Mouse (Mus musculus) neural tube, embryonic 15.5 days (tissue): Measurements from ENCODE around the gene A930017K11Rik. TPM values are rescaled to one million over a fixed set of nuclear protein-coding genes. Genes with fewer than 3 reads are reported as not detected.

ENCODE experiments used
- ATAC-seq: fragments of 200-750 bp; cut with Nextera tagmentation; 2 replicates; pipeline ENCODE4 v1.8.0; 2017; ENCODE audit warnings: mild to moderate bottlenecking, moderate TSS enrichment, moderate library complexity; ENCODE audit not compliant: low FRiP score
- H3K27ac ChIP-seq: fragments of 300-500 bp; sonication (generic); replicated peaks from 2 replicates; pipeline ENCODE4 v1.5.1; 2015; ENCODE audit warnings: mild to moderate bottlenecking, inconsistent platforms
- H3K27me3 ChIP-seq: fragments of 300-500 bp; sonication (generic); replicated peaks from 2 replicates; pipeline ENCODE4 v1.6.1; 2015; ENCODE audit warnings: inconsistent platforms
- H3K36me3 ChIP-seq: fragments of 300-500 bp; sonication (generic); 2 replicates; pipeline ENCODE4 v1.6.1; 2015; ENCODE audit warnings: inconsistent platforms
- H3K4me1 ChIP-seq: fragments of 300-500 bp; sonication (generic); 2 replicates; pipeline ENCODE4 v1.6.1; 2015; ENCODE audit warnings: inconsistent platforms
- H3K4me2 ChIP-seq: fragments of 300-500 bp; sonication (generic); 2 replicates; pipeline ENCODE4 v1.6.1; 2015; ENCODE audit warnings: inconsistent platforms, mild to moderate bottlenecking, moderate library complexity
- H3K4me3 ChIP-seq: fragments of 300-500 bp; sonication (generic); replicated peaks from 2 replicates; pipeline ENCODE4 v1.5.1; 2015; ENCODE audit warnings: mild to moderate bottlenecking, inconsistent platforms
- H3K9ac ChIP-seq: fragments of 300-500 bp; sonication (generic); replicated peaks from 2 replicates; pipeline ENCODE4 v1.6.1; 2015; ENCODE audit warnings: mild to moderate bottlenecking, inconsistent platforms
- H3K9me3 ChIP-seq: fragments of 300-500 bp; sonication (generic); replicated peaks from 2 replicates; pipeline ENCODE4 v1.6.1; 2016; ENCODE audit warnings: inconsistent platforms
- WGBS: fragments of 180-500 bp; shearing (Covaris S2); methylation state at CpG from one replicate; pipeline ENCODE4 v1.1.7; 2015; ENCODE audit warnings: mixed read lengths; 5-methylcytosine and 5-hydroxymethylcytosine counted together
- polyA plus RNA-seq: library from polyadenylated mRNA; unstranded; fragments of >200 nt; fragmentation: Nextera tagmentation; extraction: Ambion mirVana; gene quantifications from 2 replicates; pipeline ENCODE4 v1.2.1, GENCODE M21; 2015

The A930017K11Rik gene
- polyA plus RNA-seq, 1 experiment from 2014 or later, result 0.24 TPM

GRCm38 (mm10) chr17:25919786-25920642 is 32.4 kb downstream of the A930017K11Rik start:
- no peaks in the 10 kb centered on the region for H3K9me3 ChIP-seq
- peak; percentile 98 for ATAC-seq
- peak overlapping the region; percentile 97 for H3K27ac ChIP-seq
- peaks cover 32% of the 10 kb centered on the region for H3K4me1 ChIP-seq
- peak overlapping the region; percentile 82 for H3K4me2 ChIP-seq
- WGBS, result under 1% methylated on average over 40 of the region's 40 CpGs
- no peaks in the 10 kb centered on the region for H3K27me3 ChIP-seq
- peak overlapping the region; percentile 83 for H3K9ac ChIP-seq
- peaks cover 6% of the 10 kb centered on the region; the same call in 1 of the 2 replicates for H3K36me3 ChIP-seq
- H3K4me3 ChIP-seq, result peak overlapping the region; percentile 71

DNA sequence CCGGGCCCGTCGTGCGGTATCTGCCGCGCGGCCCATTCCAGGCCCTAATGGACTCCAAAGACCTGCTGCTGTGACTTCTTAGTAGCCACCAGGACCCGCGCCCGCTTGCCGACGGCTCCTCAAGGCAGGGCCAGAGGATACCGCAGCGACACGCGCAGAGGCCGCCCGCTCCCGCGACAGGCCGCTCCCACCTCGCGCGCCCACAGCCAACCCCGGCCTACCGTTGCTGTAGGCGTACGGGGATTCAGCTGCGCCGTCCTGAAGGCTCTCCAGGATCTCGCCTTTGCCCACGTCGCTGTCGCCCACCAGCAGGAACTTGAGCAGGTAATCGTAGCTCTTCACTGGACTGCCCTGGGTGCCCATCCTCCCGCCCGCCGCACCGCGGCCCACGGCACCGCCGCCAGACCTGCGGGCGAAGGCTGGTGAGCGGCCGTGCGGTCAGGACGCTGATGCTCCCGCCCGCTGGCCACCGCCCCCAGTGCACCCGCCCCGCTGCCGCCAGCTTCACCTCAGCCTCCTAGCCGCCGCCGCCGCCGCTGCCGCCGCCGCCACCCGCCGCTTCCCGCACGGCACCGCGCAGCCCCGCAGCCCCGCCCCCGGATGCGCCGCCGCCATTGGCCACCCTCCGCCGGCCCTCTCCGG is 33.1 kb downstream of the A930017K11Rik start, which contains the start of gene Rab40c:
Gene Rab40c, minus strand, starts transcription at position 584 of the 642 bp plus-strand sequence.
- Histone ChIP-seq H3K27me3 (no peaks in the 10 kb centered on the region), H3K4me2 (peak within 1 kb of the TSS; percentile 82), H3K4me1 (peaks cover 40% of the 10 kb centered on the region), H3K4me3 (peak within 1 kb of the TSS; percentile 71), H3K36me3 (peaks cover 6% of the 10 kb centered on the region; the same call in 1 of the 2 replicates), H3K9ac (peak within 1 kb of the TSS; percentile 83), H3K27ac (peak within 1 kb of the TSS; percentile 97), H3K9me3 (no peaks in the 10 kb centered on the region)
- ATAC-seq, result peak; percentile 4; the same call in 1 of the 2 replicates
- WGBS, result under 1% methylated on average over 59 of the region's 78 CpGs

- H3K36me3 ChIP-seq, result peaks cover 6% of the 10 kb centered on the region; the same call in 1 of the 2 replicates
- peak overlapping the region; percentile 90 for H3K27ac ChIP-seq
- WGBS, result 90% methylated on average over 9 of the region's 9 CpGs
- peak overlapping the region; percentile 71 for H3K4me3 ChIP-seq
- H3K9ac ChIP-seq, result peak overlapping the region; percentile 59
- H3K9me3 ChIP-seq, result no peaks in the 10 kb centered on the region
- no peak for ATAC-seq
- H3K4me2 ChIP-seq, result peak overlapping the region; percentile 82
- H3K4me1 ChIP-seq, result peaks cover 44% of the 10 kb centered on the region
- no peaks in the 10 kb centered on the region for H3K27me3 ChIP-seq
Observed at GRCm38 (mm10) chr17:25918037-25918750, 34.2 kb downstream of the A930017K11Rik start.

GRCm38 (mm10) chr17:25916931-25917647 is 35.3 kb downstream of the A930017K11Rik start:
- no peak for ATAC-seq
- no peak overlapping the region for H3K27ac ChIP-seq
- H3K27me3 ChIP-seq, result no peaks in the 10 kb centered on the region
- H3K4me1 ChIP-seq, result peaks cover 44% of the 10 kb centered on the region
- 0 out of 2 replicates have a peak overlapping the region, but pooled peaks have one; percentile 59 for H3K9ac ChIP-seq
- H3K36me3 ChIP-seq, result peaks cover 6% of the 10 kb centered on the region; the same call in 1 of the 2 replicates
- no peak overlapping the region for H3K4me3 ChIP-seq
- H3K4me2 ChIP-seq, result peak overlapping the region; percentile 82; the same call in 1 of the 2 replicates
- WGBS, result 81% methylated on average over 8 of the region's 8 CpGs
- H3K9me3 ChIP-seq, result no peaks in the 10 kb centered on the region

DNA sequence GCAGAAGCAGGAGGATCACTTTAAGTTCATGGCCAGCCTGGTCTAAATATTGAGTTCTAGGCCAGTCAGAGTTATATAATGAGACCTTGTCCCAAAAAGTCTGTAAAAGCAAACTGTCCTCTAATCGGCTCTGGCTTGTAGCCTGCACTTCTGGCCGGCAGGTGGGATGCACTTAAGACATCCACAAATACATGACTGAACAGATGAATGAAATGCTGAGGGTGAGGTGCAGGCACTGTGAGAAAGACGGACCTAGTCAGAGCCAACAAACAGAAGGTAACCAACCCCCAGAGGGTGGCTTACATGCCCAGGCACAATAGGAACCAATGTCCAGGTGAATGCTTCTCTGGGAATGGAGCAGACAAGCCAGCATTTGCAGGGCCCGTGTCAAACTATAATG is 38.1 kb downstream of the A930017K11Rik start:
- ATAC-seq, result no peak
- WGBS, result 94% methylated on average over 4 of the region's 4 CpGs

GRCm38 (mm10) chr17:25913877-25914275 is 38.5 kb downstream of the A930017K11Rik start:
- Histone ChIP-seq H3K9ac (no peak overlapping the region), H3K36me3 (peaks cover 6% of the 10 kb centered on the region; the same call in 1 of the 2 replicates), H3K4me2 (no peak overlapping the region), H3K9me3 (no peaks in the 10 kb centered on the region), H3K27ac (no peak overlapping the region), H3K4me3 (no peak overlapping the region), H3K27me3 (no peaks in the 10 kb centered on the region), H3K4me1 (peaks cover 38% of the 10 kb centered on the region)
- WGBS, result 91% methylated on average over 1 of the region's 1 CpGs
- no peak for ATAC-seq

More for the DNA sequence above, 38.1 kb downstream of the A930017K11Rik start:
- no peak overlapping the region for H3K4me2 ChIP-seq
- H3K27ac ChIP-seq, result no peak overlapping the region
- H3K9me3 ChIP-seq, result no peaks in the 10 kb centered on the region
- peaks cover 6% of the 10 kb centered on the region; the same call in 1 of the 2 replicates for H3K36me3 ChIP-seq
- H3K9ac ChIP-seq, result no peak overlapping the region
- H3K4me1 ChIP-seq, result peaks cover 38% of the 10 kb centered on the region
- H3K4me3 ChIP-seq, result no peak overlapping the region
- no peaks in the 10 kb centered on the region for H3K27me3 ChIP-seq

DNA sequence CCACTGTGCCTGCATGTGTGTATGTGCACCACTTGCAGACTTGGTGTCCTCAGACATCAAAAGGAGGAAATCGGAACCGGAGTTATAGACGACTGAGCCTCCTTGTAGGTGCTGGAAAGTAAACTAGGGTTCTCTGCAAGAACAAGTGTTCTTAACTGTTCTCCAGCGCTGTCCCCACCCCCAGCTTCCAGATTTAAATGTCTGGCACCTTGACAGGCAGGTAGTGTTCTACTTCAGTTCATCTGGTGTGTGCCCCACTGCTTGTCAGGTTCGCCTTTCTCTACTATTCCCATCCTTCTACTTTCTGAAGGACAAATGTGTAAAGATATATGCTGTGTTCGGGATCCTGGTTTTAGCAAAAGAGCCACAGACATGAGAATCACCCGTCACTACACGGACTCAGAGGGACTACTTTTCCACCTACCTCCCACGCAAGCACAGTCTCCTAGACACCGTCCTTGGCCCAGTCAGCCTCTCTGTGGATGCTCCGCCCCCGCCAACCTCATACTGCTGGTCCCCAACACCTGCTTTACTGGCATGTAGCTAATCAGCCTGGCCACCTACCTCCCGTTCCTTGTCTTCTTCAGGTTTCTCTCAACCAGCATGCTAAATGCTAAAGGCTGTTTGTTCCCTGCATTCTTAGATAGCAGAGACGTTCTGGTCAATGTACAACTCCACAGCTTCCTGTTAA is 39.0 kb downstream of the A930017K11Rik start:
- H3K4me3 ChIP-seq, result no peak overlapping the region
- no peak overlapping the region for H3K27ac ChIP-seq
- WGBS, result 87% methylated on average over 14 of the region's 14 CpGs
- no peak overlapping the region for H3K4me2 ChIP-seq
- peaks cover 32% of the 10 kb centered on the region for H3K4me1 ChIP-seq
- H3K27me3 ChIP-seq, result no peaks in the 10 kb centered on the region
- ATAC-seq, result no peak
- H3K36me3 ChIP-seq, result peaks cover 6% of the 10 kb centered on the region; the same call in 1 of the 2 replicates
- H3K9me3 ChIP-seq, result no peaks in the 10 kb centered on the region
- no peak overlapping the region for H3K9ac ChIP-seq

DNA sequence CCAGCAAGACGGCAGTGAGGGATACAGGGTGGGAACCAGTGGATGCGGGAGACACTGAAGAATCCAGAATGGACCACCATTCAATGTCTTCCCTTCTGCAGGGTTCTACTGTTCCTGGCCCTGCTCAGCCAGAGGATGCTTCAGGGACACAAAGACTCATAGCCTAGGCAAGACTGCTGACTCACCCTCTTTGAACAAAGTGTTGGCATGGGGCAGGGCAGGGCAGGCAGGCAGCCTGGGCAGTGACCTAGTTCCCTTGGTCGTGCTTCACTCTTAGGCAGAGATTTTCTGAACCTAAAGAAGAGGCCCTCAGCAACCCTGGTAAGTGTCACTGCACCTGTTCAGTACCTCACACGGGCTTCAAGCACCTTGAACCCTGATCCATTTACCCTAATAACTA is 40.5 kb downstream of the A930017K11Rik start:
- H3K4me1 ChIP-seq, result peaks cover 17% of the 10 kb centered on the region
- H3K4me2 ChIP-seq, result no peak overlapping the region
- H3K27ac ChIP-seq, result no peak overlapping the region
- WGBS, result 85% methylated on average over 4 of the region's 4 CpGs
- no peaks in the 10 kb centered on the region for H3K27me3 ChIP-seq
- ATAC-seq, result no peak
- H3K9ac ChIP-seq, result no peak overlapping the region
- H3K9me3 ChIP-seq, result no peaks in the 10 kb centered on the region
- no peak overlapping the region for H3K4me3 ChIP-seq
- H3K36me3 ChIP-seq, result peaks cover 4% of the 10 kb centered on the region; the same call in 1 of the 2 replicates

- no peak for ATAC-seq
- Histone ChIP-seq H3K27me3 (no peaks in the 10 kb centered on the region), H3K27ac (no peak overlapping the region), H3K36me3 (peaks cover 2% of the 10 kb centered on the region; the same call in 1 of the 2 replicates), H3K9ac (no peak overlapping the region), H3K4me3 (no peak overlapping the region), H3K9me3 (no peaks in the 10 kb centered on the region), H3K4me2 (no peak overlapping the region), H3K4me1 (no peaks in the 10 kb centered on the region)
- WGBS, result 89% methylated on average over 2 of the region's 2 CpGs
Observed at GRCm38 (mm10) chr17:25907640-25908039, 44.7 kb downstream of the A930017K11Rik start.

GRCm38 (mm10) chr17:25903061-25903460 is 49.3 kb downstream of the A930017K11Rik start:
- H3K9me3 ChIP-seq, result no peaks in the 10 kb centered on the region
- no peak overlapping the region for H3K4me2 ChIP-seq
- WGBS, result 93% methylated on average over 3 of the region's 3 CpGs
- H3K27me3 ChIP-seq, result no peaks in the 10 kb centered on the region
- H3K27ac ChIP-seq, result no peak overlapping the region
- H3K9ac ChIP-seq, result no peak overlapping the region
- no peaks in the 10 kb centered on the region for H3K4me1 ChIP-seq
- H3K4me3 ChIP-seq, result no peak overlapping the region
- ATAC-seq, result no peak
- peaks cover 6% of the 10 kb centered on the region for H3K36me3 ChIP-seq
